Mouse (Mus musculus): ENCODE data around the gene Trhr2.

Trhr2 gene

DNA sequence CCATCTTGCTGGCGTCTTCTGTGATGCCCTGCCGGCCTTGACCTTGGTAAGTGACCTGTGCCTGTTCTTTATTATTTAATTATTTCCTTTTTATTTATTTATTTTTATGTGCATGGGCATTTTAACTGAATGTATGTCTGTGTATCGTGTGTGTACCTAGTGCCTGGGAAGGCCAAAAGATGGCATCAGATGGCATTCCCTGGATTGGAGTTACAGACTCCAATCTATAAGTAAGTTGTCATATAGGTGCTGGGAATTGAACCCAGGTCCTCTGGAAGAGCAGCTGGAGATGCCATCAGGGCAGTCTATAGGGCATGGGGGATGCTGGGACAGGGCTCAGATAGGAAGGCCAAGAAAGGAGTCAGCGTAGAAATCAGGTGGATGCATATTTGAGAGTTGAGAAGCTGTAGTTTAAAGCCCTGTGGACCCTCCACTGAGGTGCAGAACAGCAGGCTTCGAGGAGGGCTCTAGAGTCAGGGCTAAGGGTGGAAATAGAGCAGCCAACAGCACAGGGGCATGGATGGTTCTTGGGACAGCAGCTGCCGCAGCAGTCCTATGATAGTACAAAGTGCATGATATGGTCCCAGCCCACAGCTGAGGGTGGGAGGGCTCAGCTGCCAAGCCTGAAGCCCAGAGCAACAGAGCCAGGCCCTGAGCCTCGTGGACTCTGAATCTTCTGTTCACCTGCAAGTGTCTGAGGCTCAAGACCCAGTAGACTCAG, at the start of gene Trhr2:
Trhr2 (minus strand) TSS at position 51 of the 721 bp plus-strand sequence.
- DNase-seq = no peak

DNA sequence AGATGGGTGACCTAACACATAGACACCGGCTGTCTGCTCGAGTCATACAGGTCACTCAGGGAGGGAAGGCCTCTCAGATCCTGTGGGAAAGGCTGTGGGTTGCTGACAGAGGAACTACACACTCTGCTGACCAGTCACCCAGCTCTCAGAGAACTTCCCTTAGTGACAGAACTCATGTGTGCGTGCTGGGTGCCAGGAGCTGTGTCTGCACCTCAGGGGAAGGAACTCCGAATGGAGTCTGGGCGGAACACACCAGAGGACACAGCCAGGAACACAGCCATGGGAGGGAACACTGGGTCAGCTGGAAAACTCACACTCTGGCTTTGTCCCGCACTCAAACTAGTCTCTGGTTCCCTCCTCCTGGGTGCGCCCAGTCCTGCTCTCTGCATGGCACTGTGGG, 47.1 kb upstream of the Trhr2 start:
- DNase-seq = no peak

DNA sequence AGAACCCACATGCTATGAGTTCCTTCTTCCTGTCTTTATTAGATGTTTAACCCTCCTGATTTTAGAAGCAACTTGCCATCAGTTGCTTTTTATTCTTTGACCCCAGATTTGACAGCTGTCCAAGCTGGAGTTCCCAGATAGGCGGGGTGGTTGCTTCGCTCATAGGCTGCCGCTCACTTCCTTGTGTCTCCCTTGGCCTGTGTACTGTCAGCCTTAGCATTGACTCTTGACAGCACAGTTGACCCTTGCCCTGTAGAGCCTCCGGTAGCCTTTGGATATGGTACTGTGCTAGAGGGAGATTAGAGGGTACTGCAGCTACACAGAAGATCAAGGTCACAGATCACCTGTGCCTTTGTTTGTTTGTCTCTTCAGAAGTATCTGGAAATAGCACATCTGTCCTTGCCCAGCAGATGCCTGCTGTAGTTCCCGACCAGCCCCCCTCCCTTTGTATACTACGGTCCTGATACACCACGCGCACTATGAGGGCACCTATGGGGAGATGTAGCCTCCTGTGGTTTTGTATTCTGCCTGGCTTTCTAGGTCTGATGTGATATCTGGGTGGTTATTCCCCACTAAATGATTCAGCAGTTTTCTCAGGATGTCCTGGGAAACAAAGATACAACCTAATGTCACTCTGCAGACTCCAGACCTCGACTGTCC, 44.7 kb upstream of the Trhr2 start:
- peak; percentile 72 to 80 for DNase-seq

DNA sequence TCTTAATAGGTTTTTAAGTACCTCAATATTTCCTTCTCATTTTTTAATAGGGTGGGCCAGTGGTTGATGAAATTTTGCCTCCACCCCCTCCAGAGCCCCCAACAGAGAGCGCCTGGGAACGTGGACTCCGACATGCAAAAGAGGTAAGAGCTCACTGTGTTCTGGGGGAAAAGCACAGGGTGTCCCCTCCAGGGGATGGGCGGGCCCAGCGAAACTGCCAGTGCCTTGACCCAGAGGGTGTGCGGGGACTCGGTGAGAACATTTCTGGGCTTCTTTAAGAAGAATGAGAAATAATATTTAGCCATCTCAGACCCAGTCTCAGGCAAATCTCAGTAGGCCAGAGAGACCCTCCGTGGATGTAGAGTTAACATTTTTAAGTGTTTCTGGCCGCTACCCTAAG, 37.6 kb upstream of the Trhr2 start:
- no peak for DNase-seq

DNA sequence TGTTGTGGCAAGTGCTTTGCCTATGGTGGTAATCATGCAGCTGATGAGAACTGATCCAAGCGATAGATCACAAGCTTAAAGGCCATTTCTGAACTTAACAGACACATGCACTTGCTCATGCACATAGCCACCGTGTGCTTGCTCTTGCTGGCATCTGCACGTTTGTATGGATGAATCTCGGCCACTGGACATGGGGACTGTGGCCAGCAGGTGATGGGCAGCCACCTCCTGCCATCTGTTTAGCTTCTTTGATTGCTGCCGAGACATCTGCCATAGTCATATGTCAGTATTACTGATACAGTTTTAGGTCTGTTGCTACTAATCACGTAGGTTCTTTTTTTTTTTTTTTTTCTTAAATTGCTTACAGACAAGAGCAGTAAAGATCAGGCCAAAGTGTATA, 34.7 kb upstream of the Trhr2 start:
- DNase-seq = no peak

DNA sequence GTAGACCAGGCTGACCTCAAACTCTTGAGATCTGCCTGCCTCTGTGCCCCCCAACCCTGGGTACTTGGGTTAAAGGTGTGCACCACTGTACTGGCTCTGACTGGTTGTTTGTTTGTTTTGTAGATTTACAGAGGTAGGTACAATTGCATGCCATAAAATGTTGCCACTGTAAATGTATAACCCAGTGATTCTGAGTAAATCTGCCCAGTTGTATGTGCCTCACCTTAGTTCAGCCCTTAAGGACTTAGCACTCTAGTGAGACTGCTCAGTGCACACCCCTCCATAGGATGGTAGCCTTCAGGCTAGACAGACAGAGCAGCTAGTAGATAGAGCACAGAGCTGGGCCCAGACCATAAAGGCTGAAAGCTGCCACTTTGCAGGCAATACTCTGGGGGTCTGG, 33.2 kb upstream of the Trhr2 start:
- DNase-seq = no peak

DNA sequence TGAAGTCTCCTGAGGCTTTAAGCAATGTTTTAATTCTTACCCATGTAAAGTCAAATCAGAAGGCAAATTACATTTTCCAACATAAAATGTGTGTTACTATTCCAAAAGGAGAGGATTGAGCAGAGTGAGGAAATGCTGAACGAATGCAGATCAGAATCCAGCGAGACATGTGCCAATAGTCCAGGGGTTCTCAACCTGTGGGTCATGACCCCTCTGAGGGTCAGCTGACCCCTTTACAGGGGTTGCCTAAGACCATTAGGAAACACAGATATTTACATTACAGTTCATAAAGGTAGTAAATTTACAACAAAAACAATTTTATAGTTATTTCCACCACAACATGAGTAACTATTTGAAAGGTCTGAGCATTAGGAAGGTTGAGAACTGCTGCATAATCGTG, 30.2 kb upstream of the Trhr2 start:
- DNase-seq = no peak

DNA sequence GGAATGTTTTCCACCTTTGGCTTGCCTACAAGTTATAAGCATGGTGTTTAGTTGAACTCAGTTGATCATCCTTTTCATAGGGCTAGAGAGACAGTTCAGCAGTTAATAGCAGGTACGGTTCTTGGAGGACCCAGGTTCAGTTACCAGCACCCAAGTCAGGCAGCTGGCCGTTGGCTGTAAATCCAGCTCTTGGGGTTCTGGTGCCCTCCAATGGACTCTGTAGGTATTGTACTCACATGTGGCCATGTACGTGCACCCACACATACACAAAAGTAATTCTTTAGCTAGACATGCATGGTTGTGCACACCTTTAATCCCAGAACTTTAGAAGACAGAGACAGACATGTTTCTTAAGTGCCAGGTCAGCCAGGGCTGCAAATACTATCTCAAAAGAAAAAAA, 28.8 kb upstream of the Trhr2 start:
- no peak for DNase-seq

DNA sequence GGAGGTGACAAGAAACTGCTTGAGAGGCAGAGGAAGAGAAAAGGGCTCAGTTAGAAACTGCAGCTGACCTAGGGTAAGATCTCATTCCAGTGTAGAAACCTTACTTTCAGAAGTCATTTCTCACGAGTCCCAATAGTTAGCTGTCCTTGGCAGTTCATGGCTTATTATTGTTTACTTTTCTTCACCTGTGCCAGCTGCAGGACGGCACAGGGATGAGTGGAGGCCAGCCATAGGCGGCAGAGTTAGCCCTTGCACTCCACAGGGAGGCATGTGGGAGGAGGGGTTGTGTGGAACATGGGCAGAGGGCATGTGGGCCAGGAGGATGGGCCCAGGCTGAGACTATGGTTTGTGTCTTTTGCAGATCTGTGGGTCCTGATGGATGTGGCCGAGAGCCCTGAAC, 22.5 kb upstream of the Trhr2 start:
- no peak for DNase-seq

DNA sequence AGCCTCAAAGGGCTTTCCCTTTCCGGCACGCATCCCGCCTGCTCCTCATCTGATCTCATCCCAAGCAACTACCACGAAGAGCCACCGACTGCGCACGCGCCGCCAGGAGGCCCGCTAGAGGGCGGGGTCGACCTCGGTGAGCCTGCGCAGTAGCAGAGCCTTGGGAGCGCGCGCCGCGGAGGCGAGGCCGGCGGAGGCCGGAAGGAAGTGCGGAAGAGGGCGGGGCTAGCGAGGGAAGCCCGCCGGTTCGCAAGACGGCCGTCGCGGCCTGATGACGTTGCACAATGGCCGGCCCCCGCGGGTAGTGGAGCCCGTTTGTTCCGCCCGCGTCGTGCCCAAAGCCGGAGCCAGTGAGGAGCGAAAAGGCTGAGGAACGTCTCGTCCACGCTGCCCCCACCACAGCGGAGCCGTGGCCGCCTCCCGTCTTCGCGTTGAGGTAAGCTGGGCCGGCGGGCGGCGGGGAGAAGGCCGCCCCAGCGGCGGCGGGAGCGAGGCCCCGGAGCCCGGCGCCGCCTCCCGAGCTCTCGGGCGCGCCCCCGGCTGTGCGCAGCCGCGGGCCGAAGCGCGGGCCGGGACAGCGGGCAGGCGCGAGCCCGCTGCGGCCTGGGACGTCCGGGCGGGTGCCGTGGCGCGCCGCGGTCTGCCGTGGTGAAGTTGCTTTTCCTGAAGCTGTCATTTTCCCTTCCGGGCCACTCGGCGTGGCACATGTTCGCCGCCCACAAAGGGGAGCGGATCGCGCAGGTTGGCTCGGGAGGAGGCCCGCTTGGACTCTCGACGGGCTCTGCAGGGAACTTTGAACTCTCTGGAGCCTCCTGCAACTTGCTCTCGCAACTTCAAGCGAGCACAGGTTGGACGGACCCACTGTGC, 16.1 kb upstream of the Trhr2 start, which contains the start of gene Zc3h18:
Zc3h18 (plus strand) TSS at position 245 of the 867 bp plus-strand sequence.
- DNase-seq = peak; percentile 99

DNA sequence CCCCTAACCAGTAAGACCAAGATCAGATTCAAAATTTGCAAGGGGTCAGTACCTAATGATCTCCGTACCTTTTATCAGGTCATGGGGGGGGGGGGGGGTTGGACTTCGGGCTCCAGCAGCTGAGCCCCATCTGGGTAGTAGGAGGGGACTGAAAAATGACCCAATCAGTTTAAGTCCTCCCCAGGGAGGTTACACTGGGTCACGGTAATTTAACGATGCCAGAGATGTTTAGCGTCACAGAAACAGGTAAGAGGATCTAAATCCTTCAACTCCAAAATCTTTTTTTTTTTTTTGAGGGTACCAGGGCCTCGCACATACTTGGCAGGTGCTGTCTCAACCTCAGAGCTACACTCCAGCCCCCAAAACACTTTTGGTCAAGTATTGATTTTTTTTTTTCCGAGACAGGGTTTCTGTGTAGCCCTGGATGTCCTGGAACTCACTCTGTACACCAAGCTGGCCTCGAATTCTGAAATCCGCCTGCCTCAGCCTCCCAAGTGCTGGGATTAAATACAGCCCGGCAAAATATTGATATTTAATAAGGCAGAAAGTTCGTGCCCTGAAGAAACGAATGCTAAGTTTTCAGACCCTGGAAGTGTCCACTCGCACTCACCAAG, 15.3 kb upstream of the Trhr2 start:
- DNase-seq = no peak

DNA sequence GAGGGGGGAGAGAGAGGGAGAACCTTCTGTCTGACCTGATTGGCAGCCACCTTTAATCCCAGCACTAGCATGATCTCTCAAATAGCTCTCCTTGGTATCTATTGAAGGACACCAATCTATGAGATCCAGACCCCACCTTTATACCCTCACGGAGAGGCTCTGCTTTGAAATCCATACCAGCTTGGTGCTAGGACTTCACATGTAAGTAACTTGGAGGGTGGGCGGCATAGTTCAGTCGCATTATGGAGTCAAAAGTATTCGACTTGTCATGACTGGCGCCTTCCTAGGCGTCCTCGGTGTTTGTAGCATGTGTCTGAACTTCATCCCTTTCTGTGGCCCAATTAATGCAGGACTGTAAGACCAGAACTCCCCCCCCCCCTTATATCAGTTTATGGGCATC, 14.8 kb upstream of the Trhr2 start:
- no peak for DNase-seq

DNA sequence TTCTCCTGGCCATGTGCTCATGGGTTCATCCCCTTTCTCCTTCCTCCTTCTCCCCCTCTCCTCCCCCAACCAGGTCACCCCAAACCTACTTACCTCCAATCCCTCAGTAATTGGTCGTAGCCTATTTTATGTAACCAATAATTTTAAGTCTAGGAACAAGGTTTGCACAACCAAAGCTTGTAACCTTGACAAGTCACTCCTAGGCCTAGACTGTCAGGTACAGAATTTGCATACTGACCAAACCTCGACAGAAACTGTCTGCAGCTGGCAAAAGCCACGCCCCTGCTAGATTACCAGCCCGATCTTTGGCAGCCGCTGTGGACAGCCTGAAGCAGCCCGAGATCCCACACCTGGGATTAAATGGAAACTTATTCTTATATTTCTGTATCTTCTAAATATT, 11.2 kb upstream of the Trhr2 start:
- no peak for DNase-seq

DNA sequence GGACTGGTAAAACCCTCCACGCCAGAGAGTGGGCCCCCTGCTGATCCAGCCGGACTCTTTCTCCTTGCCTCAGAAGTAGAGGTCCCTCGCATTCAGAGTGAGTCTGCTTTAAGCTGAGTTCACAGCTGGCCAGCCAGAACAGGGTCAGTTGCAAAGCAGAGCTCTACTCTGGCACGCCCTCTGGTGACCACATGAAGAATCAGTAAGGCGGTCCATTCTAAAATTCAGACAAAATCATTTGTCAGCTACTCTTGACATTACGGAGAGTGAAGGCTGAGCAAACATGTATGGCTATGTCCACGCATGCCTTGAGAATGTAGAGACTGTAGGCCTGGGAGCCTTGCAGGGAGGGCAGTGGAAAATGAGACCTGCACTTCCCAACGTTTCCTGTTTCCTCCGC, 9.1 kb upstream of the Trhr2 start:
- DNase-seq = peak; percentile 51 to 74

DNA sequence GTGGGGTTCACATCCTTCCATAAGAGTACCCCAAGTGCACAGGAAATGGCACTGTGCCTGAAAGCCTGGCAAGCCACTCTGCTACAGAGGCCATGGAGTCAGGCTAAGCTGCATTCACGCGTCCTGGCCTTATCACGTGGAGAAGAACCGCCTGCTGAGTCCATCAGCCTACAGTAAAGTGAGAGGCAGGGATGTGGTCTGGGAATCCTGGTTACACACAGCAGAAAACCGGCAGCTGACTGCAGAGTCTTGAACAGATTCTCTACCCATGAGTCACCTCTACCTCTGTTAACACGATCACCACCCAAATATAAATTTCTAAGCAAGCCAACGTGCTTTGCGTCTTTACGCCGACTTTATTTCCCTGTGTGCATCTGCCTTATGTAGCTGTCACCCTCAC, 7.9 kb upstream of the Trhr2 start:
- no peak for DNase-seq

DNA sequence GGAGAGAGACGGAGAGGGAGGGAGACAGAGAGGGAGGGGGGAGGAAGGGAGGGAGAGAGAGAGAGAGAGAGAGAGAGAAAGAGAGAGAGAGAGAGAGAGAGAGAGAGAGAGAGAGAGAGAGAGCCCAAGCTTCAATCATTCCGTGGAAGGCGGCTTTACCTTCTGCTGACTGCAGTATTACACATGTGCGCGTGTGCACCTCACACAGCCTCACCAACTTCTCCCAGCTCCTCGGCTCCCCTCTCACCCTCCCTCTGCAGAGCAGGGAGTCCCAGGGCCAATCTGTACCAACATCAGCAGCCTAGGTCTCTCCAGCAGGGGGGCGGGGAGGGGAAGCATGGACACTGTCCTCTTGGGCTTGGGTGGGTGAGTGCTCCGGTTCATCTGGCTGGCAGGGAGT, 2.4 kb upstream of the Trhr2 start:
- DNase-seq = no peak

DNA sequence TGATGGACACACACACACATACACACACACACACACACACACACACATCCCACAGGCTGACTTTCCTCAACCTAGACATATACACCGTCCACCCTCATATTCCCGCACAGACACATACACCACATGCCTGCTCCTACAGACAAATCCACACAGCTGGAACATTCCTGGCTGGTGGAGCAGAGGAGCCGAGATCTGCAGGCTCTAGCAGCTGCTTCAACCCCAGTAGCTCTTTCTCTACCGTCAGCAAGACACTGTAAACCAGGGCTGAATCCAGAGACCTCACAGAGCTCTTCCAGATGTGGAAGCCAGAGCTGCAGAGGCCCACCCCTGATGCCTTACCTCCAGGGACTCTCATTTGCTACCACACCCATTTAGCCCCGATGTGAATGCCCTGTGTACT, 1.7 kb upstream of the Trhr2 start:
- DNase-seq = no peak

DNA sequence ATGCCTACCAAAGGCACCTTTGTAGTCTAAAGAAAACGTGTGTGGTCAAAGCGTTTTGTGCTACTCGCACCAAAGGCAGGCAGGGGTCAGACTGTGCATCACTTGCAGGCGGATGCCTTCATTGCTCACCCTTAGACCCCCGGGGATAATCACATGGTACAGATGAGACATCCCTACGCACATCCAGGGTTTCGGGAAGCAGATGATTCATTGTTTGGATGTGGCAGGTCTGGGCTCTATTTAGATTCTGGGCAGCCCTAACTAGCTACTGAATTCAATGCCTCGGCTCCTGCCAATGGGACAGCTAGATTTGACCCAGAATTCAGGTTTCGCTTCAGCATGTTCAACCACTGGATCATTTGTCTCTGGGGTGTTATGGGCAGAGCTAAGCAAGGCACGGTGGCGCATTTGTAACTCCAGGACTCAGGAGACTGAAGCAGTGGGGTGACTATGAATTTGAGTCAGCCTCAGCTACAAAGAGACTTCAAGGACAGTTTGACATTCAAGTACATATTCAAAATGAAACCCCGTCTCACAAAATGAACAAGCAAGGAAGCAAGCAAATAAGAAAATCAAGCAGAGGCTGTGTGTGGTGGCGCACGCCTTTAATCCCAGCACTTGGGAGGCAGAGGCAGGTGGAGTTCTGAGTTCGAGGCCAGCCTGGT, 1.3 kb downstream of the Trhr2 start:
- DNase-seq = no peak

DNA sequence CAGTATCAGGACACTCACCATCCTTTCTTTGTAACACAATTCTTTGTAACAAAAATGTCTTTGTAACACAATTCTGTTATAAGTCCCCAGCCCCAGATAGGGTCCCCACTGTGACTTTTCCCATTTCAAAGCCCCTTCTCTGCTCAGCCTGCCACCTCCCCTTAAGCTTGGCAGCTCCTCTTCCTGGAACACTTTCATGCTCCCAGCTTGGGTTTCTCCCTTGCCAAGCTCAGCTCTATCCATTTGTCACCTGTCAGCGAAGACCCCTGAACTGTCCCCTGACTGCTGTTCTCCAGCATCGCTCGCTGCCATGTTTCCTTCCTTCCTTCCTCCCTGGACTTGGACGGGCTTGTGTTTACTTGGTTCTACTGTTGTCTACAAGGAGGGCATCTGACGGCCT, 2.9 kb downstream of the Trhr2 start:
- DNase-seq = no peak

DNA sequence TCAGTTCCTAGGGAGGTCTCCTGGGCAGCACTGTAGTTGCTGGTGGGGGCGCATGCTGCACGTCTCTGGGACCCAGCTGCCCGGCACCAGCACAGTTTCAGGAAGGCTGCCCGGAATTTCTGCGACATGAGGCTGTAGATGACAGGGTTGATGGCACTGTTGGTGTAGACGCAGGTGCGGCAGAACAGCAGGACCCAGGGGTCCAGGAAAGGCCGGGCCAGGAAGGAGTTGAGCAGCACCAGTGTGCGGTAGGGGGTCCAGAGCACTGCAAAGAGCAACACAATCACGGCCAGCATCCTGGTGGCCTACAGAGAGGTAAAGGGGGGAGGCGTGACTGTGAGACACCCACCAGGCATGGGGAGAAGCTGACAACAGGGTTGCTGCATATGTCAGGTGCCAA, 3.3 kb downstream of the Trhr2 start:
- no peak for DNase-seq

DNA sequence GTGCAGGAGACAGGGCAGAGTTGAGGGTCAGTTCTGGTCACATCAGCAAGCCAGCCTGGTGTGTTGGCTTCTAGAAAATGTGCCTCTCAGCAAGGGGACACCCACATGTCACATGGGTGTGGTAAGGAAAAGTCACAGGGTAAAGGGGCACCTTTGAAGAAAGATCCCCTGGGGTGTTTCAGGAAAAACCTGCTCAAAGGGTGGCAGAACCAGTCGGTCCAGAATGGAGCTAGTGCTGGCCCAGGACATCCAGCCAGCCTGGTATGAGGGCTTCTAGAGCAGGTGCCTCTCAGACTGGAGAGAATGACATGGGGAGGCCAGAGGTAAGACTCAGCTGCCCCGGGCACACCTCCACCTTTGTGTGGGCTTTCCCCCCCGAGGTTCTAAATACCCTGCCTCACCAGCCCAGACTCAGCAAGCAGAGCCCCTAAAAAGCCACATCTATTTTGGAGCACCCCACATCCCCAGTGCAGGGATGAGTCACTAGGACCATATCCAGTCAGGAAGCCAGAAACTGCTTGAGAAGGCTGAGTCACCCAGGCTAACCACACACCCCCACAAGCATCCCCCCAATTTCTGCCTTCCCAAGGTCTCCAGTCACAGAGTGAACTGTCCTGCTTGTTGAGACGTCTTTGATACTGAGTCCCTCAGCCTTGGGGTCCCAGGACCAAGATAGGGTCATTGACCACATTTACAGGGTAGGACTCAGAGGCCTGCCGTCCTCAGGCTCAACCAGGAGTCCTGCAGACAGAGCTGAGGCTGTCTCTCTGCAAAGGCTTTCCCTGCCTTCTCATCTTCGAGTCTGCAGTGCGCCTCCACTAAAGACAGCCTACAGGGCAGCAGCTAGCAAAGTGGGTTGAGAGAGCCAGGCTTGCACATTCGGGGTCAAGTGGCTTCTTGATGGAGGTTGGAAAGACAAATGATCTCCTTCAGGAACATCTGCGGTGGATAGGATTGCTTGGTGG, 4.6 kb downstream of the Trhr2 start:
- no peak for DNase-seq

DNA sequence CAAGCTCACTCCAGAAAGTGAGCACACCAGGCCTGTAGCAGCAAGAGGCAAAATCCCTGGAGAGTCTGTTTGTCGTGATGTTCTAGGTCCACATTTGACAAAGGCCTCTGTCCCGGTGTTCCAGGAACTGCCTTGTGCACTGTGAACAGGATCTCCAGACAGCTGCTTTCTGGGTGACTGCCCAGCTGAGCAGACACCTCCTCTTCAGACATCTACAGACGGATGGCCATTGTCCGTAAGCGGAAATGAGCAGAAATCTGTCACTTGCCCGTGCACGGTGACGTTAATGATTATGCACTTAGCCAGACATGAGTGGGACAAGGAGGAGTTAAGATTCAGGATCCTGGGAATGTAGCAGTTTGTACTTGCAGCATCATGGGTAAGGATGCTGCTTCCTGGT, 6.4 kb downstream of the Trhr2 start:
- DNase-seq = no peak

Data from kidney, adult 8-10 months (tissue).